Mouse (Mus musculus) neural tube, embryonic 11.5 days (tissue): ENCODE data around the gene Itga5. TPM values are rescaled to one million over a fixed set of nuclear protein-coding genes. Genes with fewer than 3 reads are reported as not detected.

Source experiments
- ATAC-seq: fragments of 200-750 bp; cut with Nextera tagmentation; 2 replicates; pipeline ENCODE4 v1.8.0; 2017; ENCODE audit warnings: moderate number of reproducible peaks, mild to moderate bottlenecking, moderate TSS enrichment, moderate library complexity; ENCODE audit not compliant: insufficient read depth, low FRiP score, low TSS enrichment
- DNase-seq: peaks from one replicate; pipeline ENCODE4 v3.0.0-alpha.2; 2015; ENCODE audit warnings: low spot score
- H3K27ac ChIP-seq: fragments of 300-500 bp; sonication (generic); 2 replicates; pipeline ENCODE4 v1.5.1; 2014; ENCODE audit warnings: low read depth, mild to moderate bottlenecking, low read length
- H3K27me3 ChIP-seq: fragments of 300-500 bp; sonication (generic); 2 replicates; pipeline ENCODE4 v1.6.1; 2014; ENCODE audit warnings: mild to moderate bottlenecking, low read length, mixed read lengths; ENCODE audit not compliant: control insufficient read depth, insufficient read depth
- H3K36me3 ChIP-seq: fragments of 300-500 bp; sonication (generic); 2 replicates; pipeline ENCODE4 v1.6.1; 2014; ENCODE audit warnings: mild to moderate bottlenecking, low read length, moderate library complexity, mixed read lengths; ENCODE audit not compliant: control insufficient read depth, insufficient read depth
- H3K4me1 ChIP-seq: fragments of 300-500 bp; sonication (generic); 2 replicates; pipeline ENCODE4 v1.6.1; 2014; ENCODE audit warnings: low read length, mixed read lengths; ENCODE audit not compliant: control insufficient read depth, insufficient read depth
- H3K4me2 ChIP-seq: fragments of 300-500 bp; sonication (generic); 2 replicates; pipeline ENCODE4 v1.6.1; 2014; ENCODE audit warnings: low read depth, mild to moderate bottlenecking, moderate library complexity
- H3K4me3 ChIP-seq: fragments of 300-500 bp; sonication (generic); 2 replicates; pipeline ENCODE4 v1.5.1; 2014; ENCODE audit warnings: low read depth, low read length
- H3K9ac ChIP-seq: fragments of 300-500 bp; sonication (generic); 2 replicates; pipeline ENCODE4 v1.6.1; 2014; ENCODE audit warnings: mild to moderate bottlenecking, low read length
- H3K9me3 ChIP-seq: fragments of 300-500 bp; sonication (generic); 2 replicates; pipeline ENCODE4 v1.6.1; 2016; ENCODE audit warnings: low read length; ENCODE audit not compliant: control insufficient read depth
- WGBS: fragments of 180-500 bp; shearing (Covaris S2); extraction: QIAGEN DNeasy Blood & Tissue Kit; methylation state at CpG from one replicate; pipeline ENCODE4 v1.1.7; 2014; 5-methylcytosine and 5-hydroxymethylcytosine counted together
- polyA plus RNA-seq: library from polyadenylated mRNA; unstranded; fragments of >200 nt; fragmentation: Nextera tagmentation; extraction: Ambion mirVana; gene quantifications from 2 replicates; pipeline ENCODE4 v1.2.1, GENCODE M21; 2014

Gene Itga5
- polyA plus RNA-seq, 1 experiment from 2014 or later, result 21.3 TPM

DNA sequence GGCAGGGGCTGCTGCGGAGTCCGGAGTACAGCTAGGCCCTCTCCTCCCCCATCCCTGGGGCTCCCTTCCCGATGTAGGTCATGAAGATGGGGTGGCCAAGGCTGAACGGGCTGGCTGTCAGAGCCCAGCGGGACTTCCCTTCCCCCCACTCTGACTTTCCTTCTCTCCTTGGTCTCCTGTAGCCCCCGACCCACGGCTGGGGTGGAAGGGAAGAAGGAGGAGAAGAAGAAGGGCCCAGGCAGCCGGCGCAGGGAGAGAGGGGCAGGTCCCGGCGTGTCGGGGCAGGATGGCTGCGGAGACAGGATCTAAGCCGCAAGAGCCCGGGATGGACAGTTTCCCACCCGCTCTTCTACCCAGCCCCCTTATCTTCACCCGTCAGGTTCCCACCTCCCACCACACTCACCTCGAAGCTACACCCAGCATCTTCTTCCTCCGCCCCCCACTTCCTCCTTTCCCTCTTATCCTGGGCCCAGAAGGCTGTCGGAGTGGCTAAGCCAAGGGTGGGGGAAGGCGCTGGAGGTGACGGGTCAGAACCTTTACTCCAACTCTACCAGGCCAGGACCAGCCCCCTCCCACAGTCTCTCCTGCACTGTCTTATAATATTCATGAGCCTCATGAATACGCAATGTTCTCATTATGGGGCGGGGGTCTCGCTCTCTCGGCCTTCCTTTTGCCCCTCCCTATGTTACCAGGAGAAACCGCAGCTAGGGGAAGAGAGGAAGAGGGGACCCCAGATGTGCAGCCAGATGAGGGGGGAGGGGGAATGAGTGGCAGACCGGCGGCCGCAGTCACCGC lies 27.2 kb downstream of the Itga5 start:
- Histone ChIP-seq H3K27me3 (peaks cover 20% of the 10 kb centered on the region), H3K9me3 (no peaks in the 10 kb centered on the region), H3K4me1 (peaks cover 19% of the 10 kb centered on the region), H3K36me3 (no peaks in the 10 kb centered on the region; the same call in 1 of the 2 replicates), H3K9ac (peak overlapping the region; percentile 55), H3K27ac (no peak overlapping the region), H3K4me2 (peak overlapping the region; percentile 94), H3K4me3 (peak overlapping the region; percentile 53)
- DNase-seq (no peak), ATAC-seq (peak; percentile 38; the same call in 1 of the 2 replicates)
- 4% methylated on average over 29 of the region's 31 CpGs for whole genome bisulfite sequencing

GRCm38 (mm10) chr15:103338829-103339165 lies 27.8 kb downstream of the Itga5 start:
- Histone ChIP-seq H3K36me3 (no peaks in the 10 kb centered on the region; the same call in 1 of the 2 replicates), H3K9ac (no peak overlapping the region), H3K4me1 (peaks cover 24% of the 10 kb centered on the region), H3K27me3 (peaks cover 20% of the 10 kb centered on the region), H3K9me3 (no peaks in the 10 kb centered on the region), H3K27ac (no peak overlapping the region), H3K4me3 (peak overlapping the region; percentile 53; the same call in 1 of the 2 replicates), H3K4me2 (peak overlapping the region; percentile 94)
- 31% methylated on average over 4 of the region's 4 CpGs for WGBS
- DNase-seq (no peak), ATAC-seq (no peak)

DNA sequence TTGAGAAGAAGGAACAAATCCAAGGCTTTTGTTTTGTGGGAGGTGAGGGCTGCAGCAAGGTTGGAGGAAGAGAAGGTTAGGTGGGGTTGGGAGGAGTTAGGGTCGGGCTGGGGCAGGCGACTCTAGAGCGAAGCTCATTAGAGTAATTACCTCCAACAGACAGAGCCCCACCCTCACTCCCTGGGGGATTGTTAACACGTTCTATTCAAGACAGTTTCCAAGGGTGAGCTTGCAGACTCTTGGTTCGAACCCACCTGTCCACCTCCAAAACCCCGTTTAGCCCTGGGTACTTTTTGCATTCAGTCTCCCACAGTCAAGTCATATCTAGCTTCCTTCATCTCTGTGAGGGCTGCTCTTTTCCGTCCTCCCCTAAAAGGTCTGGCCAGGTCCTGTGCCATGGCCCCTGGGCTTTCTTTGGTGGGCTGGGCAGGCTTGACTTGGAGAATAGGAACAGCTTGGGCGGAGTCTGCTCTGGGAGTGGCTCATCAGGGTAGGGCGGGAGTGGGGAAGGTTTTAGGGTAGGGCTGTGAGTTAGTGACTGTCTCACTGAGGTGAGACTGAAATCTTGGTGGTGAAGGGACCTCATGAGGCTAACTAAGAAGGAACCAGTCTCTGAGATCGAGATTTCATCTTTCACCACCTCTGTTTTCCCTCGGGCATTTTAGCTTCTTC lies 29.4 kb downstream of the Itga5 start:
- Histone ChIP-seq H3K4me3 (no peak overlapping the region), H3K27ac (no peak overlapping the region), H3K36me3 (no peaks in the 10 kb centered on the region), H3K27me3 (peaks cover 20% of the 10 kb centered on the region), H3K9me3 (no peaks in the 10 kb centered on the region), H3K4me1 (peaks cover 27% of the 10 kb centered on the region), H3K4me2 (no peak overlapping the region), H3K9ac (no peak overlapping the region)
- DNase-seq, result no peak
- WGBS, result 8% methylated on average over 11 of the region's 11 CpGs
- ATAC-seq, result no peak

- no peaks in the 10 kb centered on the region for H3K36me3 ChIP-seq
- H3K27ac ChIP-seq, result no peak overlapping the region
- DNase-seq, result no peak
- H3K9me3 ChIP-seq, result no peaks in the 10 kb centered on the region
- no peak overlapping the region for H3K9ac ChIP-seq
- peaks cover 15% of the 10 kb centered on the region for H3K27me3 ChIP-seq
- no peak overlapping the region for H3K4me3 ChIP-seq
- H3K4me1 ChIP-seq, result peaks cover 25% of the 10 kb centered on the region
- H3K4me2 ChIP-seq, result no peak overlapping the region
- no peak for ATAC-seq
- WGBS, result 29% methylated on average over 7 of the region's 7 CpGs
Observed at GRCm38 (mm10) chr15:103335488-103336235, 30.9 kb downstream of the Itga5 start.

- DNase-seq (no peak), ATAC-seq (no peak)
- Histone ChIP-seq H3K4me3 (no peak overlapping the region), H3K9ac (no peak overlapping the region), H3K4me2 (no peak overlapping the region), H3K27me3 (peaks cover 13% of the 10 kb centered on the region; the same call in 1 of the 2 replicates), H3K27ac (no peak overlapping the region), H3K4me1 (peaks cover 19% of the 10 kb centered on the region), H3K9me3 (no peaks in the 10 kb centered on the region), H3K36me3 (no peaks in the 10 kb centered on the region)
- 47% methylated on average over 3 of the region's 3 CpGs for WGBS
Observed at GRCm38 (mm10) chr15:103335040-103335439, 31.5 kb downstream of the Itga5 start.

DNA sequence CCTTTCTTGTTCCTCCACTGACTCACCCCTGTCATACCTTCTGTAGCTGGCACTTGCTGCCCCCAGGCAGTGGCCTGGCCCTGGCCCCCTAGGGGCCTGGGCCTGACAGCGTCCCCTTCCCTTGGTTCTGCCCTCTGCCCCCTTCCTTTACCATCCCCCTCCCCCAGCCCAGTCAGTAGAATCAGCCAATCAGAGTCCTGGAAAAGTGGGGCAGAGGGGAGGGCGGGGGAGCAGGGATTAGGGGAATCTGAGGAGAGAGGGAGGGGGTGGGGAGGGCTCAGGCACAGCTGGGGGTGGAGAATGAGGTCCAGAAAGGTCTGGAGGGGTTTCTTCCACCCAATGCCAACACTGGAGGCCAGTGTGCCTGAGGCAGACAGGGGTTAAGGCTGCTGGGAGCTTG lies 32.4 kb downstream of the Itga5 start:
- WGBS, result 12% methylated on average over 2 of the region's 2 CpGs
- Histone ChIP-seq H3K9ac (no peak overlapping the region), H3K9me3 (no peaks in the 10 kb centered on the region), H3K4me2 (no peak overlapping the region), H3K36me3 (no peaks in the 10 kb centered on the region), H3K4me3 (no peak overlapping the region), H3K27ac (no peak overlapping the region), H3K4me1 (peaks cover 13% of the 10 kb centered on the region), H3K27me3 (peaks cover 8% of the 10 kb centered on the region; the same call in 1 of the 2 replicates)
- ATAC-seq, result no peak
- DNase-seq, result no peak

GRCm38 (mm10) chr15:103333738-103334137 lies 32.8 kb downstream of the Itga5 start:
- no peaks in the 10 kb centered on the region for H3K9me3 ChIP-seq
- H3K4me1 ChIP-seq, result peaks cover 9% of the 10 kb centered on the region
- no peak overlapping the region for H3K4me3 ChIP-seq
- no peak overlapping the region for H3K9ac ChIP-seq
- H3K27ac ChIP-seq, result no peak overlapping the region
- H3K36me3 ChIP-seq, result no peaks in the 10 kb centered on the region
- ATAC-seq, result no peak
- DNase-seq, result no peak
- 64% methylated on average over 5 of the region's 5 CpGs for WGBS
- peaks cover 4% of the 10 kb centered on the region; the same call in 1 of the 2 replicates for H3K27me3 ChIP-seq
- H3K4me2 ChIP-seq, result no peak overlapping the region

DNA sequence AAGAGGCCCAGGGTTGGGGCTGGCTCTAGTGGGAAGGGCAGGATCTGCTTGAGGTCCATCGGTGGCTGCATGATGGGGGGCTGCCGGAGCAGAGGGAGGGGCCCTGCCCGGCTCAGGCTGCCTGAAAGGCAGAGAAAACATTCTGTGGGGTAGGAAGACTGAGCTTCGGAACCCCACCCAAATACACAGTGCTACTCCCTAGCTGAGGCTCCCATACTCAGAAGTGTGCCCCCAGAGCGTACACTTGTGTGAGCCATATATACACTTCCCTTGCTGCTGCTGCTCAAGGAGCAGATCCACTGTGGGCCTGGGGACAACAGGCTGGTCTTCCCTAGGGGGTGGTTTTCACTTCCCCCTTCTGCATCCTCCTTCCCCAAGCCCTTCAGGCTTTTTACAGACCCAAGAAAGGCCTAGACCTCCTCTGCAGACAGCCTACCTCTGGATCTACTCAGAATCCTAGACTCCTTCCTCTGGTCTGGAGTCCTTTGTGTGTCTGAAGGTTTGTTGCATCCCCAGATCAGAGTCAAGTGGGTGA lies 33.4 kb downstream of the Itga5 start:
- no peaks in the 10 kb centered on the region for H3K9me3 ChIP-seq
- H3K9ac ChIP-seq, result no peak overlapping the region
- 59% methylated on average over 5 of the region's 5 CpGs for WGBS
- ATAC-seq, result no peak
- no peaks in the 10 kb centered on the region for H3K36me3 ChIP-seq
- DNase-seq, result no peak
- H3K27me3 ChIP-seq, result no peaks in the 10 kb centered on the region
- H3K4me2 ChIP-seq, result no peak overlapping the region
- peaks cover 9% of the 10 kb centered on the region for H3K4me1 ChIP-seq
- H3K27ac ChIP-seq, result no peak overlapping the region
- no peak overlapping the region for H3K4me3 ChIP-seq
